Mouse (Mus musculus) gastrocnemius, adult 2 months (tissue): ENCODE measurements around the gene Rps18. TPM values are rescaled to one million over a fixed set of nuclear protein-coding genes. Genes with fewer than 3 reads are reported as not detected.
"Not testable (repeated sequence)": the region's sequence is repeated elsewhere in the genome, so short reads cannot be mapped to it uniquely, and the experiment has no call there.

Source experiments
- DNase-seq: peaks from one replicate; pipeline ENCODE4 v3.0.0; 2022
- H3K27ac ChIP-seq: fragments of 200-600 bp; 2 replicates; pipeline ENCODE4 v1.8.1; 2022; ENCODE audit warnings: mild to moderate bottlenecking
- H3K4me3 ChIP-seq: fragments of 200-600 bp; 2 replicates; pipeline ENCODE4 v1.8.1; 2022; ENCODE audit warnings: mild to moderate bottlenecking, moderate library complexity
- CTCF ChIP-seq: fragments of 200-600 bp; IDR thresholded peaks from 2 replicates; pipeline ENCODE4 v1.8.1; 2022; ENCODE audit warnings: antibody characterized with exemption, mild to moderate bottlenecking, moderate library complexity
- intact Hi-C: fragments of 180-260 bp; cut with DNase I; formaldehyde crosslinking; loops from one replicate; pipeline ENCODE4 v1.15.1; 2025
- total RNA-seq, 2 experiments: library from RNA; stranded (reverse); gene quantifications; 2 replicates each; pipeline ENCODE4 v1.2.3; 2021

Rps18 gene
- total RNA-seq, 2 experiments from 2014 or later, result 364 to 443 TPM

DNA sequence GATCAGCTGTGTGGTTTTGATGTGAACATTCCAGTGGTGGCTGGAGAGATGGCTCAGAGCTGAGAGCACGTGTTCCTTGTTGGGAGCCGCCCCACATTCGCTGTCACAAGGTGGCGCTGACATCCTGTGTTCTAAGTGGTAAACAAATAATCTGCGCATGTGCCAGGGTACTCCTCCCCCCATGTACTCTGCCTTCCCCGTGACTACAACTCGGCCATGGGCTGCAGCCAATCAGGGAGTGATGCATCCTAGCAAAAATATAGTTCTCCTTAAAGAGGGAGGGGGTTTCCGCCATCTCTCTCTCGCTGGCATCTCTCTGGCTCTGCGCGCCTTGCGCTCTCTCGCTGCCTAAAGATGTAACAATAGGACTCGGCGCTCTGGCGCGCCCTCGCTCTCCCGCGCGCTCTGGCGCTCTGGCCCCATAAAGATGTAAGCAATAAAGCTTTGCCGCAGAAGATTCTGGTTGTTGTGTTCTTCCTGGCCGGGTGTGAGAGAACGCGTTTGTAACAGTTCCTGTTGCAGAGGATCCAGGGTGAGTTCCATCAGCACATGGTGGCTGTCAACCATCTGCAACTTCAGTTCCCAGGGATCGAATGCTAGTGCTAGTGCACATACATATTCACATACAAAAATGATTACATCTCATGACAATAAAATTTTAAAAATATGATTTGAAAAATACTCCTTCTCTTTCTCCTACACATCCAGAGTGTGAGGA lies 25.6 kb upstream of the Rps18 start:
- intact Hi-C loops, result not testable (repeated sequence)
- peak overlapping the region; percentile 81 for H3K4me3 ChIP-seq
- peak; percentile 44; the same call in 1 of the 2 replicates for TF ChIP-seq CTCF

DNA sequence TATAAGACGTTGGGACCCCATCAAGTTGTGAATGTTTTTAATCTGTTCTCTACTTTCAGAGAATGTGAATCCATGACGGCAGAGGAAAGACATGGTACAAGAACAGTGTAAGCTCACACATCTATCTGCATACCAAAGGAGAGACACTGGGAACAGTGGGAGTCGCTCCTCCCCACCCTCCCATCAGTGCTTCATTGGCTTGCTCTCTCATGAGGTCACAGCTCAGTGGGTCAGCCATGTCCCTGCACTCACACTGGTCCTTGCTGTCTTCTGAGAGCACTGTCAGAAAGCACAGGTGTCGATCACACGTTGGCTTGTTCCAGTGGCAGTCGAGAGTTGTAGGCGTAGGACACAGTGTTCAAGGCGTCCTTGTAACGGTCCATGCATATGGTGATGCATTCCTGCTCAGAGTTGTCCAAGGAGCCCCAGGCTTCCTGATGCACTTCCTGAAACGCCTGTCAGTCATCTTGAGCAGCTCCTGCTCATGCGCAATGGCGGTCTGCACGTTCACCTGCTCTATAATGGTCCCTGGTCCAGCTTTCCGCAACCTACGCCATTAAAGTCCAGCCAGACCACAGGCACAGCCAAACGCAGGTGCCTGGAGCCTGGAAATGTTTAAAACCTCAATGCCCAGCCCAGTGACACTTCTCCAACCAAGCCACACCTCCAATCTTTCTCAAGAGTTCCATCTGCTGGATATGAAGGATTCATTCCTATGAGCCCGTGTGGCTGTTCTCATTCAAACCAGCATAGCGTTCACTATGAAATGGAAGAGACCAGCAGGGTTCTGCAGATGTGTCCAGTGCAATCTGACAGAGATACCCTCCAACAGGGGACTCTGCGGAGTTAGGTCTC lies 24.6 kb upstream of the Rps18 start:
- intact Hi-C loops, result no loop called here
- H3K27ac ChIP-seq, result peak overlapping the region; percentile 90
- TF ChIP-seq CTCF, result no peak
- no peak for DNase-seq
- H3K4me3 ChIP-seq, result peak overlapping the region; percentile 81

More for the DNA sequence above, 25.6 kb upstream of the Rps18 start:
- peak; percentile 91 for DNase-seq
- H3K27ac ChIP-seq, result peak overlapping the region; percentile 90

DNA sequence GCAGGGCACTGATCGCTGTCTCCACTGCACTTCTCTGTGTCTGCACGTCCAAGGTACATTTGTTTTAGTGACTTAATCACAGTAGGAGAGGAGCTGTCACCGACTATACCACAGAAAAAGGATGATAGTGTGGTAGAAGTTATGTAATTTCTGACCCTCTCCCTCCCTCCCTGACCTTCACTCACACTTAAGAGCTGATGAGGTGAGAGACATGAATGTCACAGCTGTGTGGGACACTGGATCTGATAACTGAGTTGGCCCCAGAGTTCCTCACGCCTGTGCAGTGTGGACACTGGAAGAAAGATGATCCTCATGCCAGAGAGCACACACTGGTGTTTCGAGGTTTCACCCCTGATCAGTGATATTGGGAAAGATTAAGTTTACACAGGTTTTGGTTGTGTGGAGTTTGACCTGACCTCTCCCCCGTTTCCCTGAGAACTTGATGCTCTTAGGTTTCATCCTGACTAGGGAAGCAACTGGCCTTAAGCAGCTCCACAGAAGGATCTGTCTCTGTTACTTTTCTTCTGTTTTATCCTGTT lies 23.8 kb upstream of the Rps18 start:
- TF ChIP-seq CTCF, result no peak
- no peak for DNase-seq
- Histone ChIP-seq H3K27ac (peak overlapping the region; percentile 90), H3K4me3 (no peak overlapping the region)
- intact Hi-C loops, result no loop called here

DNA sequence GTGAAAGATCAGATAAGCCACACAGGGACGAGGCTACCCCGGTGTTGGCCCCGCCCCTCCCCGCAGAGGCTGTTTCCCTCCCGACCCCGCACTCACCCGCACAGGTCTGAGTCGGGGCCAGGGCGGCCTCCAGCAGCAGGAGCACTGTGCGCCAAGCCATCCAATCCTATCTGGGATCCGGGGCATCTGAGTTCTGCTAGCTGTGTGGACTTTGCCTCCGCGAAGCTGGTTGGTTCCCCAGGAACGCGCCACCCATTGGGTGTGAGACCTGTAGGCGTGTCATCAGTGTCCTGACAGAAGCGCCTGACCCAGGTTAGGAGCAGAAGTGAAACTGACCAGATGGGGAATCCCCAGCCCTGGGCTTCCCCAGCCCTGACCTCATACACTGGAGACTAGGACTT lies 22.8 kb upstream of the Rps18 start:
- H3K4me3 ChIP-seq, result peak overlapping the region; percentile 85
- peak; percentile 88 for DNase-seq
- TF ChIP-seq CTCF, result no peak
- H3K27ac ChIP-seq, result peak overlapping the region; percentile 90
- intact Hi-C loops, result no loop called here

DNA sequence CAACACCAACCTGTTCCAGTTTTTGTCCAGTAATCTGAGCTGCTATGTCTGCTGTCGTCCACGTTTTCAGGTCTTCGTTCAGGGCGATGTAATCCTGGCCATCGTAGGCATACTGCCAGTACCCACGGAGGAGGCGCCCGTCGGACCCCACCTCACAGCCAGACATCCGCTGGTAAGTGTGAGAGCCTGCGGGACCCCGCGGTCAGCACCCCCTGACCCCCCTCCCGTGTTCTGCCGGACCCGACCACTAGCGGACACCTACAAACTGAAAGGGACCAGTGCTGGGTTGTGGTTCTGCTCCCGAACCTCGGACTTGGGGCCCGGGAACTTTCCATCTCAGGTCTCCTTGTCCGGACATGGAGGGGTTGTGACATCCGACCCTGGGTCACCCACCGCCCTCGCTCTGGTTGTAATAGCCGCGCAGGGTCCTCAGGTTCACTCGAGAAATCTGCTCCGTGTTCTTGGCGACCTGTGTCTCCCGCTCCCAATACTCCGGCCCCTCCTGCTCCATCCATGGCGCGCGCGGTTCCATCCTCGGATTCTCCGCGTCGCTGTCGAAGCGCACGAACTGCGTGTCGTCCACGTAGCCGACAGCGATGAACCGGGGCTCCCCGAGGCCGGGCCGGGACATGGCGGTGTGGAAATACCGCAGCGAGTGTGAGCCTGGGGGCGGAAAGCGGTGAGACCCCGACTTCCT lies 22.2 kb upstream of the Rps18 start:
- DNase-seq, result no peak
- Histone ChIP-seq H3K4me3 (peak overlapping the region; percentile 85), H3K27ac (peak overlapping the region; percentile 90)
- no peak for TF ChIP-seq CTCF
- intact Hi-C loops, result no loop called here

DNA sequence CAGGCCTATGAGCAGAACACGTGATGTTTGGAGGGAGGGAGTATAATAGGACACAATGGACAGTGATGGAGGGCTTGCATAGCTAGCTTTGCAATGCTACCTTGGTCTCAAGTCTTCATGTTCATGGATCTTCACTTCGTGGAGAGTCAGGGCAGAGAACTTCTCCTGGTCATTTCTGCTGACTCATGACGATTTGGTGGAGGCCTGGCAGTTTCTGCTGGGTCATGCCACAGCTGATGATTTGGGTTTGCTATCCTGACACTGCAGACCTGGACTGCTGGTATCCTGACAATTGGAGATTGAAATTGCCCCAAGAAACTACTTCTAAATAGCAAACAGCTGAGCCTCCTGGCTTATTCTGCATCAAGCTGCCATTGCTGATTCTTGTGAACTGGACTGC lies 17.8 kb upstream of the Rps18 start:
- intact Hi-C loops, result no loop called here
- no peak for DNase-seq
- no peak overlapping the region for H3K4me3 ChIP-seq
- TF ChIP-seq CTCF, result no peak
- H3K27ac ChIP-seq, result no peak overlapping the region

DNA sequence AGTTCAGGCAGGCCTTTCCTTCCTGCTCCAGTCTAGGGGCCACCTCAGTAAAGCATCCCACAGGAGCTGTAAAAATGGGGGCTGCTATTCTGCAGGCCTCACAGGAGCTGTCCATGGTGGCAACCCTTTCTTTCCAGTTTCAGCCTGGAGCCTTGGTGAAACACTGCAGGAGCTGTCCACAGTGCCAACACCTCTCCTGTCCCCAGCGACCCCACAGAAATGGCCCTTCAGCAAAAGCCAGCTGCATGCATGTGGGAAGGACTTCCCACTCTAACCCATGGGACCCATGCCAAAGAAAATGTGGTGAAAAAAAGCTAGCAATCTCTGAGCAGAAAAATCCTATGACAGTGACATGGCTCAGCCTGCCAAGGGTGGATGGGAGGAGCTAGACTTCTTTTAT lies 16.9 kb upstream of the Rps18 start:
- no peak for TF ChIP-seq CTCF
- no peak overlapping the region for H3K27ac ChIP-seq
- no peak for DNase-seq
- intact Hi-C loops, result no loop called here
- H3K4me3 ChIP-seq, result no peak overlapping the region

DNA sequence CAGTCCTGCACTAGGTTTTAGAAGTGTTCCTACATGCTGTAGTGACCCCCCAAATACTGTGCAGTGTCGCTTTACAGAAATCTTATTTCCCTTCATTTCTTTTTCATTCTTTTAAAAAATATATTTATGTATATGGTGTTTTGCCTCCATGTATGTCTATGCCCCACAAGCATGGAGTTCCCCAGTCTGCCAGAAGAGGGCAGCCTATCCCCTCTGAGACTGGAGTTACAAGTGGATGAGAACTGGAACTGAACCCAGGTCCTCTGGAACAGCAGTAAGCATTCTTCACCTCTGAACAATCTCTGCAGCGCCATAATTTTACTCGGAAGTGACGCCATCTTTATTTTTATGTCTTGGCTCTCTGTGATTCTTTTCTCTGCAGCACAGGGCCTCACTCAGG lies 13.6 kb upstream of the Rps18 start:
- no peak for DNase-seq
- H3K27ac ChIP-seq, result no peak overlapping the region
- TF ChIP-seq CTCF, result peak; percentile 11; the same call in 1 of the 2 replicates
- intact Hi-C loops, result loop anchor here (2.0 kb wide), 1 partner anchor 13 kb away; no protein-coding TSS in a partner anchor
- no peak overlapping the region for H3K4me3 ChIP-seq

DNA sequence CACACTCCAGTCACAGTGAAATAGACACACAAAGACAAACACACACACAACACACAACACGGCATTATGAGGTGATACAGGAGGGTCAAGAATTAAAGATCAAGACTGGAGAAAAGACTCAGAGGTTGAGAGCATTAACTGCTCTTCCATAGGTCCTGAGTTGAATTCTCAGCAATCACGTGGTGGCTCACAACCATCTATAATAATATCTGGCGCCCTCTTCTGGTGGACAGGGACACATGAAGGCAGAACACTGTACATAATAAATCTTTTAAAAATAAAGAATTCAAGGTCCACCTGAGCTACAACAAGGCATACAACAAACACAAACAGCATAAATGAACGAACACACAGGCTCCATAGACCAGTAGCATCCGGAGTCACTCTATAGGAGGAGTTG lies 13.1 kb upstream of the Rps18 start:
- no peak for DNase-seq
- intact Hi-C loops, result loop anchor here (2.0 kb wide), 1 partner anchor 14 kb away; no protein-coding TSS in a partner anchor
- TF ChIP-seq CTCF, result peak; percentile 33
- Histone ChIP-seq H3K27ac (no peak overlapping the region), H3K4me3 (no peak overlapping the region)

DNA sequence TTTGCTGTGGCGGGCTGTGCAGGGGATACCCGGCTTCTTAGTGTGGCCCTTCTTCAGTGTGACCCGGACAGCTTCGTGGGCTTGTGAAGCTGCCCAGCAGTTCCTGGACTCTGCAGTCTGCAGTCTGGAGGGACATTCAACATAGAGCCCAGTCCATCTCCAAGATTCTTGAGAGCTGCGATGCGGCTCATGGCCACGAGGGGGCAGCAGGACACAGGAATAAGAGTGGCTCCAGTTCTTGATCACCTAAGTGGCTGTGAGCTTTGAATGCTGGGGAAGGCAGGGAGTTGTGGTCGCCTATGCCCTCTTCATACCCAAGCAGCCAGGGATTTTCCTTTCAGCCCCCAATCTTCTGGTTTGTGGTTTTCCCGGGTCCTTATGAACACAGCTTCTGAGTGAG lies 12.7 kb upstream of the Rps18 start:
- intact Hi-C loops, result loop anchor here (2.0 kb wide), 1 partner anchor 14 kb away; no protein-coding TSS in a partner anchor
- Histone ChIP-seq H3K4me3 (no peak overlapping the region), H3K27ac (no peak overlapping the region)
- DNase-seq, result peak; percentile 79
- peak; percentile 83 for TF ChIP-seq CTCF

DNA sequence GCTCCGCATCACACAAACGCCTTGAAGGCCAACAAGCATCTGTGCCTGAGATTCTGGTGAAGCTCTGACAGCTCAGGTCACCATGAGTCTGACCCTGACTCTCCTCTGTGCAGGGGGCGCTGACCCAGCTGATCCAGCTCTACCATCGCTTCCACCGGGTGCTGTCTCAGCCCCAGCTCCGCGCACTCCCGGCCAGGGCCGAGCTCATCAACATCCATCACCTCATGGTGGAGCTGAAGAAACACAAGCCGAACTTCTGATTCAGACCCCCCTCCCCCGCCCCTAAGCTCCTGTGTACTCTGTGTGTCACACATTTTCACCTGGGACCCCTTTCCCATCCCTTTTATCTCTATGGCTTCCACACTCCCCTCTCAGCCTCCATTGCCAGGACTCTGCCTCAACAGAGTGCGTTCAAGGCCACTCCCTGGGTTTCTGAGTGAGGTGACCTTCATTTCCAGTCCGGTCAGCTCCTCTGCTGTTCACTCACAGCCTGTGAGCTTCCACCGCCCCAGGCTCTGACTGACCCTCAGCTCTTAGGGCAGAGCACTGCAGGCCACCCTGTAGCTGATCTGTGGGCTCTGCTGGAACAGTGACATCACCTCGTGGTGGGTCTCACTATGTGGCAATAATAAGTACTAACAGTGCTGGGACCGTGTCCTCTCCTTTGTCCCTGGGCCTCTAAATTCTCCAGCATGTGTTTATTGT lies 10.2 kb upstream of the Rps18 start:
- DNase-seq, result no peak
- no peak overlapping the region for H3K4me3 ChIP-seq
- no peak overlapping the region for H3K27ac ChIP-seq
- TF ChIP-seq CTCF, result no peak
- intact Hi-C loops, result no loop called here
